Mouse (Mus musculus) midbrain, embryonic 10.5 days (tissue): Measurements from ENCODE around the gene Hba-a2. TPM values are rescaled to one million over a fixed set of nuclear protein-coding genes. Genes with fewer than 3 reads are reported as not detected.
"Not testable (repeated sequence)": the region's sequence is repeated elsewhere in the genome, so short reads cannot be mapped to it uniquely, and the experiment has no call there.

Source experiments
- DNase-seq: peaks from one replicate; pipeline ENCODE4 v3.0.0-alpha.2; 2017; ENCODE audit warnings: low spot score
- H3K27ac ChIP-seq: fragments of 300-500 bp; sonication (generic); replicated peaks from 2 replicates; pipeline ENCODE4 v1.5.1; 2016; ENCODE audit warnings: mild to moderate bottlenecking
- H3K27me3 ChIP-seq: fragments of 300-500 bp; sonication (generic); 2 replicates; pipeline ENCODE4 v1.6.1; 2016; ENCODE audit warnings: low read depth, mild to moderate bottlenecking; ENCODE audit not compliant: poor library complexity, severe bottlenecking
- H3K36me3 ChIP-seq: fragments of 300-500 bp; sonication (generic); 2 replicates; pipeline ENCODE4 v1.6.1; 2016; ENCODE audit warnings: mild to moderate bottlenecking, moderate library complexity
- H3K4me1 ChIP-seq: fragments of 300-500 bp; sonication (generic); 2 replicates; pipeline ENCODE4 v1.6.1; 2016
- H3K4me3 ChIP-seq: fragments of 300-500 bp; sonication (generic); 2 replicates; pipeline ENCODE4 v1.5.1; 2016; ENCODE audit warnings: mild to moderate bottlenecking, moderate library complexity
- H3K9me3 ChIP-seq: fragments of 300-500 bp; sonication (generic); replicated peaks from 2 replicates; pipeline ENCODE4 v1.6.1; 2016; ENCODE audit warnings: mild to moderate bottlenecking
- WGBS: fragments of 180-500 bp; shearing (Covaris S2); methylation state at CpG from one replicate; pipeline ENCODE4 v1.1.7; 2016; 5-methylcytosine and 5-hydroxymethylcytosine counted together
- polyA plus RNA-seq: library from polyadenylated mRNA; unstranded; fragments of >200 nt; fragmentation: Nextera tagmentation; extraction: Ambion mirVana; gene quantifications from 2 replicates; pipeline ENCODE4 v1.2.1, GENCODE M21; 2016

Gene Hba-a2
- polyA plus RNA-seq, 1 experiment from 2014 or later, result 3,984 TPM

DNA sequence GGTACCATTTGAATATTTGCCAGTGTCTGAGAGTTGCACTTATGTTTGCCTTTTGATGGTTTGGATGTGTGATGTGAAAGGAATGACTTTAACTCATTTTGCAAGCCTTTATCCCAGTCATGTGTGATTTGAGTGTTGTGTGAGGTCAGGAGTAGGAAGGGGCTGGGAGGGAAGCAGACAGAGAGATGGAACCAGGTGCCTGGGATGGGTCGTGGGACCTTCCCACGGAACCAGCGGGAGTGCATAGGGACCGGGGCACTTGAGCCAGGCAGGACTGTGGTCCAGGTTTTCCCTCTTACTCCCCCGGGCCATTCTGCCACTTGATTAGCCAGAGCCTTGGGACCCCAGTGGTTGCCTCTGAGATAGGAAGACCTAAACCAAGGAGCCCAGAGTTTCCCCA lies 28.3 kb upstream of the Hba-a2 start:
- 22% methylated on average over 5 of the region's 5 CpGs for WGBS
- Histone ChIP-seq H3K27ac (peak overlapping the region; percentile 97), H3K4me1 (peaks cover 21% of the 10 kb centered on the region), H3K27me3 (0 out of 2 replicates have a peak, but pooled peaks cover 9% of the 10 kb centered on the region), H3K9me3 (no peaks in the 10 kb centered on the region), H3K36me3 (peaks cover 2% of the 10 kb centered on the region; the same call in 1 of the 2 replicates), H3K4me3 (peak overlapping the region; percentile 78)
- no peak for DNase-seq

DNA sequence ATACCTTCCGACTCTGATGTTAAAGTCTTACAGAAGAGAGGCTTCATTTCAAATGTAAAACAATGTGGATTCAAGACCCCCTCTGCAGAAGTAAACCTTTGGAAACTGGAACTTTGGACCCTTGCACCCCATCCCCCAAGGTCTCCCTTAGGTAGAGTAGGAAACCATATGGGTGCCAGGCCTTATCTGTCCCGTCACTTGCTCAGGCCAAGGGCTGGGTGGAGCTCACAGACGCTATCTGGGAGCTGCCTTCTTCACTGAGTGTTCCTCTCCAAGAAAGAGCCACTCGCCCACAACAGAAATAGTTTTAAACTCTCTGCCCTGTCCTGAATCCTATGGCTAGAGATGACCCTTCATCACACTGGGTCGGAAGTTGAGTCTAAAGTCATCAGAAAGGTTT lies 27.3 kb upstream of the Hba-a2 start:
- no peaks in the 10 kb centered on the region for H3K9me3 ChIP-seq
- peak overlapping the region; percentile 97 for H3K27ac ChIP-seq
- H3K4me1 ChIP-seq, result peaks cover 21% of the 10 kb centered on the region
- 0 out of 2 replicates have a peak, but pooled peaks cover 9% of the 10 kb centered on the region for H3K27me3 ChIP-seq
- H3K4me3 ChIP-seq, result no peak overlapping the region
- DNase-seq, result no peak
- H3K36me3 ChIP-seq, result no peaks in the 10 kb centered on the region
- 82% methylated on average over 5 of the region's 5 CpGs for WGBS

DNA sequence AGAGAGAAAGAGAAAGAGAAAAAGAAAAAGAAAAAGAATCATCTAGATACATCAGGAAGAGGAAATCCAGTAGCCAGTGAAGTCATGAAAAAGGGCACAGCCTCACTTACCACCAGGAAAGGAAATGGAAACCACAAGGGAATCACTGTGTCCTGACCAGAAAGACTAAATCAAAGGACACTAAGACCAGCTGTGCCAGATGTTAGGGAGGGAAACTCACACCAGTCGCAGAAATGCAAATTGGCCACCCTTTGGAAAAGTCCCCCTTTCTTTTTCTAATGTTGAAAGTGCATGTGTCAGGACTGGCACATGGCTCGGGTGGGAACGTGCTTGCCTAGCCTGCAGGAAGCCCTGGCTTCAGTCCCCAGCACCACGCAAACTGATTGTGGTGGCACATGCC lies 25.1 kb upstream of the Hba-a2 start:
- no peak for DNase-seq
- Histone ChIP-seq H3K9me3 (no peaks in the 10 kb centered on the region), H3K27ac (no peak overlapping the region), H3K4me3 (no peak overlapping the region), H3K4me1 (peaks cover 17% of the 10 kb centered on the region), H3K36me3 (no peaks in the 10 kb centered on the region), H3K27me3 (0 out of 2 replicates have a peak, but pooled peaks cover 11% of the 10 kb centered on the region)
- WGBS, result 55% methylated on average over 4 of the region's 4 CpGs

DNA sequence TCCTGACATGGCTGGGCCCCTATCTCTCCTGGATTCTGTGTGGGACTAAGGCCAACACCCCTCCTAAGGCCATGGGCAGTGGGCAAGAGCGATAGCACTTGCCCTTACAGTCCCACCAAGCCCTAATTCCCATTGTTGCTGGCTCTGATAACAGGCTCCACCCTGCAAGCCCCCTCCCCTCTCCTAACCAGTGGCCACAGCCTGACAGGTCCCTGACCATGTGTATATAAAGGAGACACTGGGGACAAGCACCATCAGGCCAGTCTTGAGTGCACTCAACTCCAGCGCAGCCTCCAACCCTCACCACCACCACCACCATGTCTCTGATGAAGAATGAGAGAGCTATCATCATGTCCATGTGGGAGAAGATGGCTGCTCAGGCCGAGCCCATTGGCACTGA lies 19.9 kb upstream of the Hba-a2 start, which contains the start of gene Hba-x:
Gene Hba-x (plus strand): TSS at position 54 of the 400 bp plus-strand sequence.
- peaks cover 41% of the 10 kb centered on the region for H3K27me3 ChIP-seq
- no peaks in the 10 kb centered on the region for H3K36me3 ChIP-seq
- H3K9me3 ChIP-seq, result no peaks in the 10 kb centered on the region
- no peak for DNase-seq
- H3K27ac ChIP-seq, result peak within 1 kb of the TSS; percentile 42; the same call in 1 of the 2 replicates
- WGBS, result 72% methylated on average over 3 of the region's 3 CpGs
- H3K4me3 ChIP-seq, result no peak within 1 kb of the TSS
- H3K4me1 ChIP-seq, result no peaks in the 10 kb centered on the region; the same call in 1 of the 2 replicates

DNA sequence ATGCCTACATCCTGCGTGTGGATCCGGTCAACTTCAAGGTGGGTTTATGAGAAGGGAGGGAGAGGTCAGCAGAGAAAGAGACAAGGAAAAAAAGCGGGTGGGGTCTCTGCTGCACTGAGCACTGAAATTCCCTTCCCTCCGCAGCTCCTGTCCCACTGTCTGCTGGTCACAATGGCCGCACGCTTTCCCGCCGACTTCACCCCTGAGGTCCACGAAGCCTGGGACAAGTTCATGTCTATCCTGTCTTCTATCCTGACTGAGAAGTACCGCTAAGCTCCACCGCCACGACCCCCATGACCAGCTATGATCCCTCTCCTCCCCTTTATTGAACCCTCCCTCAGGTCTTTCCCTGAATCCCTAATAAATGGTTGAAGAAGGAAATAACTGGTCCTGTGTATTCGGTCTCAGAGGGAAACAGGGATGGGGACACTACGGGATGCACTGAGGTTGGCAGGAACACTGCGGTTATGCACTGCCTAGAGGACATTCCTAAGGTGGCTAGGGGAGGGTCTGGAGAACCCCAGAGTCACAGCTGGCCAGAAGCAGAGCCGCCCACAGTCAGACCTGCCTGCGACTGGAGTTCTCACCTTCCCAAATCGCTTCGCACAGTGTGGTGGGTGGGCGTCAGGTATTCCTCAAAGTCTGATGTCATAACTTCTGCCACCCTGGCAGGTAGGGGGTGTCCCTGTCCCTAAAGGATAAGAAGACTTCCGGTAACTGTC lies 18.4 kb upstream of the Hba-a2 start:
- Histone ChIP-seq H3K36me3 (no peaks in the 10 kb centered on the region), H3K9me3 (no peaks in the 10 kb centered on the region), H3K27ac (no peak overlapping the region), H3K4me1 (no peaks in the 10 kb centered on the region; the same call in 1 of the 2 replicates), H3K4me3 (no peak overlapping the region), H3K27me3 (peaks cover 39% of the 10 kb centered on the region)
- no peak for DNase-seq
- WGBS, result 72% methylated on average over 21 of the region's 21 CpGs

DNA sequence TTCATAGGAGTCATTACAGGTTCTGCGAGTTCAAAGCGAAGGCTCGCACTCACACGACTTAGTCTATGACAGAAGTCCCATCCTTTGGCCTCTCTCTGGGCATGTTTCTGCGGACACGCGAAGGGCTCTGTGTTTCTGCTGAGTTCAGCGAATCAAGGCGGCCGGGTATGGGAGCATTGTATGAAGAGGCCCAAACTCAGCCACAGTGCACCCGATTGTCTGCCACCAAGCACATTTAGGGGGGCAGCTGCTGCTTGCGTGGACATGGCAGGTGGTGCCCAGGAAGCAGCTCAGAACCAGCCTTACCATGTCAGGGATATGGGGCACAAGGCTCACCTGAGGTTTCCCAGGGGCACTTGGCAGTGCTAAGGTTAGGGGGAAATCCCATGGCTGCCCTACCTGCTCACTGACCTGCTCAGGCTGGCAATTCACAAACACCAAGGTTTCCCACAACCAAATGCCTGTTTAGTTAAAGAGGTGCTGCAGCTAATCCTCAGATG lies 17.8 kb upstream of the Hba-a2 start:
- Histone ChIP-seq H3K27me3 (peaks cover 39% of the 10 kb centered on the region), H3K9me3 (no peaks in the 10 kb centered on the region), H3K27ac (no peak overlapping the region), H3K4me1 (no peaks in the 10 kb centered on the region; the same call in 1 of the 2 replicates), H3K4me3 (no peak overlapping the region), H3K36me3 (no peaks in the 10 kb centered on the region)
- no peak for DNase-seq
- 79% methylated on average over 12 of the region's 12 CpGs for WGBS

DNA sequence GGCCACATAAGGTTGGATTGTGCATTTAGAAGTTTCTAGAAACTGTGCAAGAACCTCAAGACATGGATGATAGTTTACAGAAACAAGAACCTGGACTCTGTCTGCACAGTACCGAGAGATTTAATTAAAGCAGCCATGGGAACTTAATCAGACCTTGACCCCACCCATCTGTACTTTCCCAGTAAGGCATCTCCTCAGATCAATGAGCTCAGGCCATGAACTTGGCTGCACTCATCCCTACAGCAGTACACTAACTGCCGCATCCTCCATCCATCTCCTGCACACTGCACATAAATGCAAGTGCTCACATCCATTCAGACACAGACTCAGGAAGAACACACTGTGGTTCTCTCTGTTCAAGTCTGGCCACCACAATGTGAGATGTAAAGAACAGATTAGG lies 15.6 kb upstream of the Hba-a2 start:
- Histone ChIP-seq H3K4me1 (no peaks in the 10 kb centered on the region; the same call in 1 of the 2 replicates), H3K27ac (no peak overlapping the region), H3K36me3 (no peaks in the 10 kb centered on the region), H3K9me3 (no peaks in the 10 kb centered on the region), H3K4me3 (no peak overlapping the region), H3K27me3 (peaks cover 39% of the 10 kb centered on the region)
- DNase-seq, result no peak
- 87% methylated on average over 2 of the region's 2 CpGs for WGBS

DNA sequence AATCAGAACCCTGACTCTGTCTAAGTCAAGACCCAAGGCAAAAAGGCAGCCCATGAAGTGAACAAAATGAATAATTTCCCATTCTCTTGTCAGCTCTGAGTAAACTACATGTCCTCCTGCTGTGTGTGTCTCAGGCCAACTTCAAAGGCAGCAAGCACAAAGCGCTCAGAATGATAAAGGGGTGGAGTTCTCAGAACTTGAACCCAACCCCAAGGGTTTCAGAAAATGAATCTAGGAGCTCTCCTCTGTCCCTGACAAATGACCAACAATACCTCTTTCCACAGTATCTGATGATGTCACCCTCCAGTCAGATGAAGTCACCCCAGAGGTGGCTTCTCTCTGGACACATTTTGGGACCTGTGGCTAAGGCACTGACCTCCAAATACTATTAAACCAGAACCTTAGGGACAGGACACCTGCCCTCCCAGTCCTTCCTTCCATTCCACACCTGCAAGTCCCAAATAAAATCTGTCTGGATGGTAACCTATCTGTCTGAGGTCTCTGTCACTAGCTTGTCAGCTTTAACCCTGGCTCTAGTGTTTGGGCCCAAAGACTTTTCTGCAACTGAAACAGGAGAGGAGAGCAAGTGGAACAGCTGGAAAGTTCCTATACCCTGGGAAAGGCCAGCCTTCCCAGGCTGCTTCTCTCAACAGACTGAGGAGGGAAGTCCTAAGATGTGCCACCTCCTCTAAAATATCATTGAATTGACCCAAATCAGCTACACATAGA lies 14.7 kb upstream of the Hba-a2 start:
- peaks cover 34% of the 10 kb centered on the region for H3K27me3 ChIP-seq
- no peaks in the 10 kb centered on the region; the same call in 1 of the 2 replicates for H3K4me1 ChIP-seq
- no peak overlapping the region for H3K27ac ChIP-seq
- no peak overlapping the region for H3K4me3 ChIP-seq
- no peaks in the 10 kb centered on the region for H3K36me3 ChIP-seq
- H3K9me3 ChIP-seq, result no peaks in the 10 kb centered on the region
- no peak for DNase-seq
- 74% methylated on average over 1 of the region's 1 CpGs for WGBS

DNA sequence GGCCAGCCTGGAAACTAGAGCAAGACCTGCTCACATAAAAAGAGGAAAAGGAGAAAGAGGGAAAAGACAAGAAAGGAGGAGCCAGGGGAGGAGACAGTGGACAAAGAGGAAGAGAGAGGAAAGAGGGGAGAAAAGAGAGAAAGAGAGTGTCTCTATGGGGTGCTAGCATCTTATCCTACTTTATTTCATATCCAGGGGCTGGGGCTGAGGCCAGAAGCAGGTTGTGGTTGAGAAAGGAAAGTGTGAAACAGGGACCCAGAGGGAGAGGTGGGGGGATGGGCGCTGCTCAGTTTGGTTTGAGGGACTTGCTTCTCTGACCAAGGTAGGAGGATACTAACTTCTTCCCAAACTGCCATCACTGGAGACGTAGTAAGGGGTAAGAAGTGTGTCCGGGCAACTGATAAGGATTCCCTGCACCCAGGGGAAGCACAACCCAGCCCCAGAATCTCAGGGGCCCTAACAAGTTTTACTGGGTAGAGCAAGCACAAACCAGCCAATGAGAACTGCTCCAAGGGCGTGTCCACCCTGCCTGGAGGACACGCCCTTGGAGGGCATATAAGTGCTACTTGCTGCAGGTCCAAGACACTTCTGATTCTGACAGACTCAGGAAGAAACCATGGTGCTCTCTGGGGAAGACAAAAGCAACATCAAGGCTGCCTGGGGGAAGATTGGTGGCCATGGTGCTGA lies 13.1 kb upstream of the Hba-a2 start, which contains the start of gene Hba-a1:
Gene Hba-a1 (plus strand): TSS at position 421 of the 687 bp plus-strand sequence.
- not testable (repeated sequence) for H3K36me3 ChIP-seq, DNase-seq, H3K27ac ChIP-seq, H3K4me3 ChIP-seq, H3K9me3 ChIP-seq, H3K4me1 ChIP-seq
- H3K27me3 ChIP-seq, result peaks cover 33% of the 10 kb centered on the region
- 56% methylated on average over 1 of the region's 5 CpGs for WGBS

DNA sequence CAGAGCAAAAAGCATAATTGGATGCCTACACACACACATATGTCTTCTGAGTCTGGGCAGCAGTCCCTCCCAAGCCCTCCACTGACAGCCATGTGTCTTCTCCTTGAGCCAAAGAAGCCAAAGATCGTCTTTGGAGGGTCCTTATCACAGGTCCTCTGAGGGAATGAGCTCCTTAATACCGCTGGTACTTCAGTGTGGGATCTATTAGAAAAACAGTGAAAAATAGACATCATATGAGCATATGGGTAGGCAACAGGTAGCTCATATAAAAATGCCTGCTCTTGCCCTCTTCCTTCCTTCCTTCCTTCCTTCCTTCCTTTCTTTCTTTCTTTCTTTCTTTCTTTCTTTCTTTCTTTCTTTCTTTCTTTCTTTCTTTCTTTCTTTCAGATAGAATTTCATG lies 11.7 kb upstream of the Hba-a2 start:
- DNase-seq, H3K27ac ChIP-seq, H3K4me1 ChIP-seq, H3K9me3 ChIP-seq, H3K4me3 ChIP-seq, H3K36me3 ChIP-seq: not testable (repeated sequence)
- 61% methylated on average over 2 of the region's 2 CpGs for WGBS
- H3K27me3 ChIP-seq, result peaks cover 26% of the 10 kb centered on the region

DNA sequence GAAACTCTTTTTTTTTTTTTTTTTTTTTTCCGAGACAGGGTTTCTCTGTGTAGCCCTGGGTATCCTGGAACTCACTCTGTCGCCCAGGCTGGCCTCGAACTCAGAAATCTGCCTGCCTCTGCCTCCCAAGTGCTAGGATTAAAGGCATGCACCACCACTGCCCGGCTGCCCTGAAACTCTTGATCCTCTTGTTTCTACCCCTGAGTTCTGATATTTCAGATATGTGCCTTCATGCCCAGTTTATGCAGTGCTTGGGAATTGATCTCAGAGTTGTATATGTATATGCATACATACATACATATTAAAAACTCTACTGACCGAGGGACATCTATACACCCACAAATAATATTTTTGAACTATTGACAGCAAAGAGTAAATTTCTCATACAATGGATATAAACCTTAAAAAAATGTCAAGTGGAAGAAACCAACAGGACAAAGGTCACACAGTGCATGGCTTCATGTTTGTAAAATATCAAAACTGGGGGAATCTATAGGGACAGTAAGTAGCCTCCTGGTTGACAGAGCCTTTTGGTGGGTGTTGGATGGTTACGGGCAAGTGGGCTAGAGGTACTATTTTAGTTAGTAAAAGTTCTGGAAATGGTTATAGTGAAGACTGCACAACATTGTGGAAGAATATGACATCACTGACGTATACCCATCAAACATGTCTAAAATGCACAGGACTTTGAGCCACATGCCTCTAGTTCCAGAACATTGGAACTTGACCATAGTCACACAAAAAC lies 11.1 kb upstream of the Hba-a2 start:
- DNase-seq, result no peak
- Histone ChIP-seq H3K4me1 (no peaks in the 10 kb centered on the region), H3K27me3 (peaks cover 26% of the 10 kb centered on the region), H3K36me3 (no peaks in the 10 kb centered on the region), H3K9me3 (no peaks in the 10 kb centered on the region), H3K4me3 (no peak overlapping the region), H3K27ac (no peak overlapping the region)
- WGBS, result 71% methylated on average over 7 of the region's 7 CpGs

DNA sequence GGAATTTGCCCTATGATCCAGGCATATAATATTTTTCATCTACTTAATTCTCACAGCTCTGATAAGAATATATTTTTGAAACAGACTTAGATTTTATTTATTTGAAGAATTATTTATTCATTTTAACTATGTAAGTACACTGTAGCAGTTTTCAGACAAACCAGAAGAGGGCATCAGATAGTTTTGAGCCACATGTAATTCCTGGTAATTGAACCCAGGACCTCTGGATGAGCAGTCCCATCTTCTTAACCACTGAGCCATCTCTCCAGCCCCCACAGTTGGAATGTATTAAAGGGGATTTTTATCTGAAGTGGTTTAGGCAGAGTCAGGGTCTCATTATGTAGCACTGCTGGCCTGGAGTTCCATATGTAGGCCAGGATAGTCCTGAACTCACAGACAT lies 10.4 kb upstream of the Hba-a2 start:
- H3K27ac ChIP-seq, H3K36me3 ChIP-seq, H3K9me3 ChIP-seq, H3K4me1 ChIP-seq, DNase-seq, H3K4me3 ChIP-seq: not testable (repeated sequence)
- H3K27me3 ChIP-seq, result peaks cover 21% of the 10 kb centered on the region
